Mouse (Mus musculus) olfactory bulb, adult 2 months (tissue): ENCODE results near the gene Hdac9. TPM values are rescaled to one million over a fixed set of nuclear protein-coding genes. Genes with fewer than 3 reads are reported as not detected.
A peak's percentile ranks its signal among the peaks of the same experiment; 100 is the strongest.

Experiments used
- H3K27ac ChIP-seq: fragments of 200-500 bp; 2 replicates; pipeline ENCODE4 v1.5.1; 2012; ENCODE audit warnings: low read depth, low read length; ENCODE audit not compliant: insufficient read depth
- H3K4me1 ChIP-seq: fragments of 200-500 bp; 2 replicates; pipeline ENCODE4 v1.6.1; 2012; ENCODE audit warnings: low read length; ENCODE audit not compliant: control insufficient read depth, insufficient read depth
- H3K4me3 ChIP-seq: fragments of 200-500 bp; 2 replicates; pipeline ENCODE4 v1.5.1; 2012; ENCODE audit warnings: mild to moderate bottlenecking, low read depth, low read length, moderate library complexity; ENCODE audit not compliant: insufficient read depth
- CTCF ChIP-seq: fragments of 200-500 bp; IDR thresholded peaks from 2 replicates; pipeline ENCODE4 v1.5.1; 2012; ENCODE audit warnings: low read depth, mild to moderate bottlenecking, low read length, moderate library complexity; ENCODE audit not compliant: insufficient read depth
- POLR2A ChIP-seq: fragments of 200-500 bp; IDR thresholded peaks from 2 replicates; pipeline ENCODE4 v1.6.1; 2012; ENCODE audit warnings: mild to moderate bottlenecking, low read depth, low read length, moderate library complexity; ENCODE audit not compliant: insufficient read depth
- whole genome bisulfite sequencing: fragments of 180-500 bp; shearing (Covaris S2); methylation state at CpG from one replicate; pipeline ENCODE4 v1.1.7; 2018; 5-methylcytosine and 5-hydroxymethylcytosine counted together
- polyA plus RNA-seq: library from polyadenylated mRNA; stranded (reverse); fragments of >200 nt; gene quantifications from 2 replicates; pipeline ENCODE4 v1.2.4, GENCODE M21; 2012; ENCODE audit warnings: low replicate concordance; ENCODE audit not compliant: missing spikeins, insufficient read depth, insufficient read length

Gene Hdac9
- polyA plus RNA-seq, 1 experiment = not detected

- TF ChIP-seq POLR2A = no peak
- no peak for TF ChIP-seq CTCF
Observed at GRCm38 (mm10) chr12:34154757-34155156, 762.1 kb downstream of the Hdac9 start.

GRCm38 (mm10) chr12:34151336-34151735 lies 765.6 kb downstream of the Hdac9 start:
- Histone ChIP-seq H3K4me3 (no peak overlapping the region), H3K27ac (no peak overlapping the region), H3K4me1 (no peaks in the 10 kb centered on the region)
- no peak for TF ChIP-seq CTCF
- TF ChIP-seq POLR2A = no peak
- 76% methylated on average over 3 of the region's 3 CpGs for WGBS

More at GRCm38 (mm10) chr12:34154757-34155156, 762.1 kb downstream of the Hdac9 start:
- Histone ChIP-seq H3K27ac (no peak overlapping the region), H3K4me3 (no peak overlapping the region), H3K4me1 (no peaks in the 10 kb centered on the region)
- 86% methylated on average over 3 of the region's 3 CpGs for WGBS

GRCm38 (mm10) chr12:34142743-34143142 lies 774.2 kb downstream of the Hdac9 start:
- H3K4me3 ChIP-seq = no peak overlapping the region
- WGBS = 89% methylated on average over 2 of the region's 2 CpGs
- H3K27ac ChIP-seq = no peak overlapping the region
- H3K4me1 ChIP-seq = no peaks in the 10 kb centered on the region
- no peak for TF ChIP-seq POLR2A

- Histone ChIP-seq H3K4me3 (no peak overlapping the region), H3K27ac (no peak overlapping the region), H3K4me1 (no peaks in the 10 kb centered on the region)
- no peak for TF ChIP-seq POLR2A
- TF ChIP-seq CTCF = no peak
- WGBS = 61% methylated on average over 1 of the region's 1 CpGs
Observed at GRCm38 (mm10) chr12:34113336-34113735, 803.6 kb downstream of the Hdac9 start.

GRCm38 (mm10) chr12:34092953-34093352 lies 823.9 kb downstream of the Hdac9 start:
- Histone ChIP-seq H3K4me1 (no peaks in the 10 kb centered on the region), H3K27ac (no peak overlapping the region), H3K4me3 (no peak overlapping the region)
- WGBS = 71% methylated on average over 4 of the region's 4 CpGs
- TF ChIP-seq CTCF = no peak
- no peak for TF ChIP-seq POLR2A

- WGBS = 57% methylated on average over 1 of the region's 1 CpGs
- H3K27ac ChIP-seq = no peak overlapping the region
- H3K4me1 ChIP-seq = no peaks in the 10 kb centered on the region
- no peak overlapping the region for H3K4me3 ChIP-seq
- TF ChIP-seq CTCF (no peak), POLR2A (no peak)
Observed at GRCm38 (mm10) chr12:34091851-34092250, 825.0 kb downstream of the Hdac9 start.

GRCm38 (mm10) chr12:34087292-34087942 lies 829.5 kb downstream of the Hdac9 start:
- H3K4me3 ChIP-seq = no peak overlapping the region
- TF ChIP-seq CTCF = no peak
- TF ChIP-seq POLR2A = no peak

GRCm38 (mm10) chr12:34076981-34077380 lies 839.9 kb downstream of the Hdac9 start:
- H3K4me3 ChIP-seq = no peak overlapping the region
- H3K27ac ChIP-seq = no peak overlapping the region
- WGBS = 92% methylated on average over 2 of the region's 2 CpGs
- no peaks in the 10 kb centered on the region for H3K4me1 ChIP-seq
- no peak for TF ChIP-seq POLR2A
- no peak for TF ChIP-seq CTCF

More at GRCm38 (mm10) chr12:34087292-34087942, 829.5 kb downstream of the Hdac9 start:
- 87% methylated on average over 2 of the region's 2 CpGs for WGBS
- H3K4me1 ChIP-seq = no peaks in the 10 kb centered on the region
- no peak overlapping the region for H3K27ac ChIP-seq

GRCm38 (mm10) chr12:34075805-34076509 lies 840.9 kb downstream of the Hdac9 start:
- Histone ChIP-seq H3K27ac (0 out of 2 replicates have a peak overlapping the region, but pooled peaks have one; percentile 41), H3K4me3 (no peak overlapping the region), H3K4me1 (no peaks in the 10 kb centered on the region)
- TF ChIP-seq POLR2A (no peak), CTCF (no peak)
- 61% methylated on average over 9 of the region's 9 CpGs for WGBS
